Mouse (Mus musculus): ENCODE data around the gene Rps6ka2.

- no peak for TF ChIP-seq GATA1 (IDR thresholded peaks at IDR 0.05; ENCODE audit: low read length)
- TF ChIP-seq TAL1 (IDR thresholded peaks at IDR 0.05; ENCODE audit: low read length) = no peak
Measured at GRCm38 (mm10) chr17:7170304-7171295, 685 bp downstream of the Rps6ka2 start.

Measured in erythroblast, embryonic 14.5 days (primary cell).